Mouse (Mus musculus) embryonic stem cell, embryonic (primary cell): Measurements from ENCODE around the gene Adgrf1.

ENCODE experiments used
- CTCF ChIA-PET, 4 experiments: fragments of 300-600 bp in 2 of 4; fragments of 350-600 bp in 2 of 4; sonication (Branson Sonifier 250); formaldehyde crosslinking; loops; one replicate each; lab custom pipeline; 2022; ENCODE audit warnings: inconsistent platforms in 2 of 4; lab: Charles Lee
- POLR2A ChIA-PET, 4 experiments: fragments of 300-600 bp in 2 of 4; fragments of 350-600 bp in 2 of 4; sonication (Branson Sonifier 250); formaldehyde crosslinking; loops; one replicate each; lab custom pipeline; 2022; ENCODE audit warnings: antibody characterized with exemption in 4 of 4, inconsistent platforms in 1 of 4; lab: Charles Lee

The Adgrf1 gene

DNA sequence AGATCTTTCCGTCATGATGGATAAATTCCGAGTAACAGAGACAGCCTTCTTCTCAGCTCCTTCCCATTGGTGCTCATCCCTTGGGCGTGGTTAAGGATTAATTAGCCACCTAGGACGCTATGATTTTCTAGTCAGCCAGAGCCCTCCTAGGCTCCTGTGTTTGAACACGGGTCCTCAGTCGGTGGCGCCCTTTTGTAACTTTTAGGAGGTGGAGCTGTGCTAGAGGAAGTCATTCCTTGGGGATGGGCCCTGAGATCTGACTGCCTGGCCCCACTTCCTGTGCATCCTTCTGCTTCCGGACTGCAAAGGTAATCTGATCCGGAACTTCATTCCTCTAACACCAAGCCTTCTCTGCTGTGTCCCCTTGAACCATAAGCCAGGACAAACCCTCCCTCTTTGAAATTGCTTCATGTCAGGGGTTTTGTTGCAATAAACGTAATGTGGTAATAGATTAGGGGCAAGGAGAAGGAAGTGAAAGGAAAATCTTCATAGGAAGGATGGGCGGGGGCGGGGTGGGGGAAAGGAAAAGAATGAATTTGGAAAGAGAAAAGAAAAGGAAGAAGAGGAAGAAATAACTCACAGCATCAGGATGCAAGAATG, 13.5 kb upstream of the Adgrf1 start:
- CTCF ChIA-PET: interaction anchor here in 2 of 4 experiments (0.5 to 1.3 kb wide), 3 partner anchors 10 to 245 kb away, joined by 3 read pairs; no protein-coding TSS in a partner anchor
- POLR2A ChIA-PET: interaction anchor here in 1 of 4 experiments (1.2 kb wide), 1 partner anchor 217 kb away, joined by 3 read pairs; no protein-coding TSS in a partner anchor

DNA sequence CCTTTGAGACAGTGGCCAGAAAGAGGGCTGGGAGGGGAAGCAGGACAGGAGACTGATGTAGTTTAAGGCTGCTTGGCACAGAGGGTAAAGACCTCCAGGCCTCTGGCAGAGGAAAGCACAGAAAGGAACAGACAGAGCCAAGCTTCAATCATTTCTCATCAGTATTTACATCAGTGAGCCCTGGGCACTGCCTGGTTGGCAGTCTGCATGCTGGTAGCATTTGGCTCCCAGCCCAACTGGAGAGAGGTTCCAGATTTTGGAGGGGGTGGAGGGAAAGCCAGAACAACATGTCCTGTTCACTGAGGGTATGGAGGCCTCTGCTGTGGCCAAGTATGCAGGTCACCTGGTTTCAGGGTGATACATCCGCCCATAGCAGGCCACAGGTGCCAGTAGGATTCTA, 12.4 kb upstream of the Adgrf1 start:
- ChIA-PET CTCF (interaction anchor here (0.5 to 1.2 kb wide), 5 partner anchors 9 to 203 kb away, joined by 3 to 4 read pairs (median 3); no protein-coding TSS in a partner anchor), POLR2A (no interaction called here)

DNA sequence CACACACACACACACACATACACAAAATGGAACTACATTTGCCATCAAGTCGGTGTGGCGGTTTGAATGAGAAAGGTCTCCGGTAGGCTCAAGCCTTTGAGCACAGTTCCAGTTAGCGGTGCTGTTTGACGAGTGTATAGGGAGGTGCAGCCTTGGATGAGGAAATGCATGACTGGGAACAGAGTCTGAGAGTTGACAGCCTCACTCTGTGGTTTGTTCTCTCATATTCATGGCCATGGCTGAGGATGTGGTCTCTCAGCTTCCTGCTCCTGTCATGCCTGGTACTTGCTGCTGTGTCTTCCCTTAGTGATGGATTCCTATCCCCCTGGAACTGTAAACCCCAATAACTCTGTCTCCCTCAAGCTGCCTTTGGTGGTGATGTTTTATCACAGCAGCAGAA, 8.2 kb upstream of the Adgrf1 start:
- POLR2A ChIA-PET: no interaction called here
- CTCF ChIA-PET: interaction anchor here in 1 of 4 experiments (0.6 kb wide), 1 partner anchor 320 kb away, joined by 3 read pairs; no protein-coding TSS in a partner anchor

DNA sequence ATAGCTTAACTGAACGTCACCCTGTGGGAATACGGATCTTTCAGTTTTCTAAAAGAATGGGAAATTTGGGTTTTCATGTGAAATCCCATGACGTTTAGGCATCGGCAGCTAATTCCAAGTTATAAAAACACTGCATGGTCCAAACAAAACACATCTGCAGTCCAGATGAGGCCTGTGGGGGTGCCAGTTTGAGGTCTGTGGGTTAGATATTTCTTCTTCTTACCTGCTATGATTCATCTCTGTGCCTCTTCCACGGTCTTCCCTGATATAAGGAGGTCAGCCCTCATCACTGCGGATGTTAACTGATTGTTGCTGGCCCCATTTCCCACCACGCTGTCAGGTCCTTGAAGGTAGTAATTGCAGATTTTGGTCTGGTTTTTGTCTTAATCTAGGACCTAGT, 5.4 kb upstream of the Adgrf1 start:
- ChIA-PET POLR2A (no interaction called here), CTCF (interaction anchor here in 3 of 4 experiments (0.7 to 2.4 kb wide), 3 partner anchors 196 to 277 kb away, joined by 4 to 17 read pairs (median 7); no protein-coding TSS in a partner anchor)

DNA sequence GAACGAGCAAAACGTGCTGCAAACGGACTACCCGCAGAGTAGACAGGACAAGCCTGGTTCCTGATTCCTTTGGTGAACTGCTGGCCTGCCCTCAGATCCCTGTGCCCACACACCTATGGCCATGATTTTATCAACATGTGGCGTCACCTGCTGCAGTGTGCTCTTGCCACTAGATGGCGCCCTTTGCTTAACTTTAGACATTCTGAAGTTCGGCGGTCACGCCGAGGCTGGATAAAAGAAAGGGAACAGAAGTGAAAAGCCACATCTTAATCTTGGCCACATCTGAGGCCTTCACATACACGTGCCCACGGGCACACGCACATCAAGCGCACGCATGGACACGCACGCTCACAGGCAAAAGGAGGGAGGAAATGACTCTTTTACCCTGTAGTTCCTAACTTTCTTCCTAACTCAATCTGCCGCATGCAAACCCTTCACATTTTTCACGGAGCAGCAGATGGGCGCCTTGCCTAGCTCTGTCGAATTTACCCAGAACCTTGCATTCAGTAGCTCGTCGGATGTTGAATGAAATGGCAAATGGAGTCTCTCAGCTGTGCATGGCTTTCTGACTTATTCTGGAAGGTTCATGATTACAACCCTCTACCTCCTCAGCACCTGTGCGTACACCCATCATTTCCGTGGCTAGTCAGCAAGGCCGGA, 4.8 kb upstream of the Adgrf1 start:
- ChIA-PET CTCF (interaction anchor here (0.6 to 3.4 kb wide), 13 partner anchors 20 to 278 kb away, joined by 3 to 21 read pairs (median 7); no protein-coding TSS in a partner anchor), POLR2A (no interaction called here)

DNA sequence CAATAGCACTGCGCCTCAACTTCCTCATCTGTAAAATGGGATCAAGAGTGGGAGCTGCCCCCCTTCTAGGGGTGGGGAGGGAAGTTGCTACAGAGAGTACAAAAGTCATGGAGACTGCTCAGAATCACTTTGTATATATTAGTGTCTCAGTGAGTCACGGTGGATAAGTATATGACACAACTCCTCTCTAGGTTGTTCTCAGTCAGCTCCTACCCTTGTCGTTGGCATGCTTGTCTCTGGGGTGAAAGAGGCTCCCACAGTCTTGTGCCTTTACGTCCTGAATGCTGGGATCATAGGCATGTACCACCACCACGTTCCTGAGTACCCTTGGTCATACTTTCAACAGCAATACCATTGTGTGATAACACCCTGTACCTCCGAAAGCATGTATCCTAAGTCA, 4.2 kb upstream of the Adgrf1 start:
- ChIA-PET POLR2A (no interaction called here), CTCF (interaction anchor here (0.5 to 3.4 kb wide), 21 partner anchors 9 to 368 kb away, joined by 3 to 28 read pairs (median 7); partner anchors contain the start of gene Tnfrsf21 (in 1 of the 4))

DNA sequence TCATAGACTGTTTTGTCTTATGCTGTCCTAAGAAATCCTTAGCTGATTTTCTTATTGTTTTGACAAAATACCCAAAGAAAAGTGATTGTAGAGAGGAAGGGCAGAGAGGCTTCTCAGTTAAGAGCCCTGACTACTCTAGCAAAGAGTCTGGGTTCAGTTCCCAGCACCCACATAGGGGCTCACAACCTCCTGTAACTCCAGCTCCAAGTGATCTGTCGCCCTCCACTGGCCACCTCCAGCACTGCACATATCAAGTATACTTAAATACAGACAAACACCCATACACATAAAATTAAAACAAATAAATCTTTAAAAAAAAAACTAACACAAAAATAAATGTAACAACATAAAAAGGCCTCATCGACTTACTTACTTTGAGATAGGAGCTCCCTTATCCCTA, 3.5 kb upstream of the Adgrf1 start:
- ChIA-PET CTCF (interaction anchor here (0.5 to 3.4 kb wide), 43 partner anchors 9 to 962 kb away, joined by 3 to 28 read pairs (median 4); partner anchors contain the start of gene Tnfrsf21 (in 2 of the 4)), POLR2A (interaction anchor here in 3 of 4 experiments (0.6 to 1.0 kb wide), 4 partner anchors 41 to 251 kb away, joined by 3 to 4 read pairs (median 3); partner anchors contain the start of gene Tnfrsf21 (in 1 of the 3))

DNA sequence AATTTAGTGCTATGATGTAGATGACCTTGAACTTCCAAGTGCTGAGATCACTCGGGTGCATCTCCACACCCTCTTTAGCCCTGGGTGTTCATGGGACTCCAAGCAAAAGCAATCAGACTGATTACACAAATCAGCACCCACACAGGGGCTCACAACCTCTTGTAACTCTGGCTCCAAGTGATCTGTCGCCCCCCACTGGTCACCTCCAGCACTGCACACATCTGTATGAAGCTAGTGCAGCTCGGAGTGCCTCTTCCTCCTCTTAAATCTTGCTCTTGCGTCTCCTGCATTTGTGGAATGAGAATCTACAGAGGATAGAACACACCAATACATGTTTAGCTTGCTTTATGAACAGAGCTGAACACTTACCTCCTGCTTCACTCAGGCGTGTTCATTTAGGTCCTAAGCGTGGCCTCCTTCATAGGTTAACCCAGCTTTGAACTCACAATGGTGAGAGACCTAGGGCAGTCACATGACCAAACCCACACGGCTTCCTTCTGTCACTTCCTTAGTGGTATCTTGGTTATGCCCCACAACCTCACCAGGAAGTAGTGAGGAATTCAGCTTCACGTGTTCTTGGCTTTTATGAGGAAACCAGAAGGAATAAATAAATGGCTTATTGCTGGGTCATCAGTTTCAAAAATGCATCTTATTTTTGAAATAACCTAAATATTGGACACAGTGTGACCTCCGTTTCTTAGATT, 2.9 kb upstream of the Adgrf1 start:
- CTCF ChIA-PET: interaction anchor here (0.5 to 3.4 kb wide), 52 partner anchors 10 to 1880 kb away, joined by 3 to 28 read pairs (median 4); partner anchors contain the start of gene Tnfrsf21 (in 2 of the 4)

DNA sequence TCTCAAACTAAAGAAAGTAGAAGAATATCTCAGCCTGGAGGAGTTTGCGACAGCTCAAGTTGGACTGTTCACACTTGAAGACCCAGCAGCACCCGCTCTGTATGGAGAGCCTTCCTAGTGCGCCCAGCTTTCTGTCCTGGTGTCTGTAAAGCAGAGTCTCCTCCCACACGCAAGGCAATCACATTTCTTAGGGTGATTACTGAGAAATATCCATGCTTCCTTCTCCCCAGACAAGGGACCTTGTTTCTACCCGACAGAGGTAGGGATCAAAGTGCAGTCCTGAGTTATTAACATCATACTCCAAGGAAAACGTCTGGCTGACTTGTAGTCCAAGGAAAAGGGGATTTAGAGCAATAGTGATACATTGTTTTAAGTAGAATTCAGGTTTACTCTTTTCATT, 6.1 kb downstream of the Adgrf1 start:
- ChIA-PET CTCF (no interaction called here), POLR2A (no interaction called here)

More for the DNA sequence above, 2.9 kb upstream of the Adgrf1 start:
- POLR2A ChIA-PET: interaction anchor here in 3 of 4 experiments (0.6 to 1.0 kb wide), 4 partner anchors 42 to 252 kb away, joined by 3 to 4 read pairs (median 3); partner anchors contain the start of gene Tnfrsf21 (in 1 of the 3)

DNA sequence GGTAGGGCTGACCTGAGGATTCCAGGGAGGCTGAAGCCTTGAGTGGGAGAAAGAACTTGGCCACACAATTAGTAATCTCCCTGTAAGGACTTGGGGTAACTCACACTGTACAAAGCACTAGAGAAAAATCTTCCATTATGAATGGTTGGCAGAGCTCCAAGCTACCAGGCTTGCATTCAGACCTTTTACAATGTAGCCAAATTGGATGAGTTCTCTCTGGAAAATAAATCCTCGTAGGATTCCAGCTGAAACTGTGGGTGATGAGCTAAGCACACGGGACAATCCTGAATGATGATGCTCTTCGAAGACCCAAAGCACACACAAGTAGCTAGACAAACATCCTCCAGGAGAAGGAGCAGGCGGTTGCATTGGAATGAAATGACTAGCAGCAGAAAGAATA, 7.1 kb downstream of the Adgrf1 start:
- CTCF ChIA-PET: interaction anchor here in 2 of 4 experiments (0.8 to 2.5 kb wide), 3 partner anchors 10 to 183 kb away, joined by 3 to 12 read pairs (median 3); no protein-coding TSS in a partner anchor
- POLR2A ChIA-PET: no interaction called here

DNA sequence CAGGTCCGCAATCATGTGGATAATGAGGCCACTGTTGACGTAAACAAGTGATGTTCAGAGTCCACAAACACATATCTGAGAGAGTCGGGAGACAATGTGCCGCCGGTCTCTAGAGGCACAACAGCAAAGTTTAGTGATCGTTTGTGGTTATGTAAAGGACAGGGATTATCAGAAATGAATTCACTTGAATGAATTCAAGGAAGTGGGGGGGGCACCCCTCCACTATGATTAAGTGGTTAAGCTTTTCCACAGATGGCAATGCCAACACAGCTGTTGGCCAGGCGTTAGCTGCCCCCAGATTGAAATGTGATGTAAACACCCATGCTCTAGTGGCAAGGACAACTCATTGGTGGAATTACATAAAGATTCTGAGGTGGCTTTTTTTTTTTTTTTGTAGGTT, 9.5 kb downstream of the Adgrf1 start:
- POLR2A ChIA-PET: no interaction called here
- CTCF ChIA-PET: interaction anchor here in 1 of 4 experiments (0.5 to 0.7 kb wide), 3 partner anchors 70 to 861 kb away, joined by 3 read pairs; no protein-coding TSS in a partner anchor

DNA sequence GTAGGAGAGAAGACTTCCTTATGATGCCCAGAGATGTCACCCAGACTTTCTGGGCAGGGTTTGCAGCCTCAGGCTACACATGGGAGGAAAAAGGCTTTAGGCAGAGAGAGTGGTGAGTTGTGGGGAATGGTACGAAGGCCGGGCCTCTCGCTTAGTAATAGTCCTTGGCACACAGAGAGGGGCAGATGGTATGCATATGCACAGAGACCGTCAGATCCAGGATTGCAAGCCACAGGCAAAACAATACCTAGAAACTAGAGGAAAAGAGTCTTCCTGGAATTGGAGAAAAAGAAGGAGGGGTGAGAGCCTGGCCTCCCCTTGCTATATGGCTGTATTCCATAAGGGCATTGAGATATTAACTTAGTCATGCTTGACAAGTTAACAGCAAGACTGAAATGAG, 12.2 kb downstream of the Adgrf1 start:
- POLR2A ChIA-PET: no interaction called here
- CTCF ChIA-PET: no interaction called here

DNA sequence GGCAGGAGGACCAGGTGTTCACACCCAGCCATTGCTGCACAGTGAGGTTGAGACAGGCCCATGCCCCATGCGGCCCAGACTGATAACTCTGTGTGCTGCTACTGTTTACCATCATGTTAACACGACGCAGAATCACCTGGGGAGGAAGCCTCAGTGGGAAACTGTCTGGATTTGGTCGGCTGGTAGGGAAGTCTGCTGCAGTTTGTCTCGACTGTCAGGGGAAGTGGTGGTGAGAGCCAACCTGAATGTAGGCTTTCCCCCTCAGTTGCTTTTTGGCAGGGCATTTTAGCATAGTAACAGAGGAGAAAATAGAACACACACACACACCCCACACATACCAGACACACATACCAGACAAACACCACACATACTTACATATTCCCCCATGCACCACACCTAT, 12.7 kb downstream of the Adgrf1 start:
- POLR2A ChIA-PET: no interaction called here
- CTCF ChIA-PET: no interaction called here

DNA sequence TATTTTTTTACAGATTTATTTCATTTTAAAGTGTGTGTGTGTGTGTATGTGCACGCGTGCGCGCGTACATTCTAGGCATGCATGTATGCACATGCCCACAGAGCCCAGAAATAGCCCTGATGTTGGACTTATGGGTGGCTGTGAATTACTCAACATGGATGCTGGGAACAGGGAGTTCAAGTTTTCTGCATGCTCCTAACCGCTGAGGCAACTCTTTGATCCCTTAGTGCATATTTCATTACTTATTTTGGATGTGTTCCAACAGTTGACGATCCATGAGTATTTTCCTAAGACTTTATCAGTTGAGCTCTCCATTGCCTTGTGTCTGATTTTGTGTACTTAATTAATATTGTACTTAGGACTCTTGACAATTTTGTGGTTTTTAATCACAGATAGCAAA, 29.4 kb downstream of the Adgrf1 start:
- CTCF ChIA-PET: no interaction called here
- POLR2A ChIA-PET: no interaction called here

DNA sequence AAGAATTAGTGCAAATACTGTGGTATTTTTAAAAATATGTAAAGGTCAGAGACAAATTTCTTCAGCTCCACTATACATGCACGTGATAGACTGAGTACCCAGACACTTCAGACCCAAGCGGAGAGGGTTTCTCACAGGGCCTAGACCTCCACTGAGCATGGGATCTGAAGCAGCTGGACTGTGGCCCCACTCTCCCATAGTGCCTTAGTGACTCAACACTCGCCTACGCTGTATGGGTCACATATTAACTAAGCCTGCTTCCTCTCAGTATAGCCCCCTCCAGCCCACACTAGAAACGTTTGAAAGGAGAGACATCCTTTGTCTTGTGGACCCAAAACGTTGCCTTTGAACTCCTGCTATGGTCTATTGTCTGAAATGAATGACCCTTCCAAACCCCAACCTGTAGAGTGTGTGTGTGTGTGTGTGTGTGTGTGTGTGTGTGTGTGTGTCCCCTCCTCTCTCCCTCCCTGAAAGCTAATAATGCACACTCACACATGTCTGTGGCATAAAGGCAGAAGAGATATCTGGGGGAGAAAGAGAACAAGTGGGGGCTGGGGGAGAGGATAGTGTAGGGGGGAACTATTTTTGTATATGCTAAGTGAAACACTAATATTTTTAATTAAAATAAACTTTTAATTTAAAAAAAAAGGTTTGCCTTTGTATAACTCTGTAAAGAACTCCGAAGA, 56.0 kb downstream of the Adgrf1 start:
- CTCF ChIA-PET: interaction anchor here (0.6 to 4.1 kb wide), 25 partner anchors 9 to 544 kb away, joined by 3 to 71 read pairs (median 7); partner anchors contain the start of gene Tnfrsf21 (in 1 of the 4)
- POLR2A ChIA-PET: interaction anchor here (0.6 to 1.6 kb wide), 10 partner anchors 12 to 481 kb away, joined by 3 to 8 read pairs (median 3); partner anchors contain the start of gene Tnfrsf21 (in 1 of the 4)

DNA sequence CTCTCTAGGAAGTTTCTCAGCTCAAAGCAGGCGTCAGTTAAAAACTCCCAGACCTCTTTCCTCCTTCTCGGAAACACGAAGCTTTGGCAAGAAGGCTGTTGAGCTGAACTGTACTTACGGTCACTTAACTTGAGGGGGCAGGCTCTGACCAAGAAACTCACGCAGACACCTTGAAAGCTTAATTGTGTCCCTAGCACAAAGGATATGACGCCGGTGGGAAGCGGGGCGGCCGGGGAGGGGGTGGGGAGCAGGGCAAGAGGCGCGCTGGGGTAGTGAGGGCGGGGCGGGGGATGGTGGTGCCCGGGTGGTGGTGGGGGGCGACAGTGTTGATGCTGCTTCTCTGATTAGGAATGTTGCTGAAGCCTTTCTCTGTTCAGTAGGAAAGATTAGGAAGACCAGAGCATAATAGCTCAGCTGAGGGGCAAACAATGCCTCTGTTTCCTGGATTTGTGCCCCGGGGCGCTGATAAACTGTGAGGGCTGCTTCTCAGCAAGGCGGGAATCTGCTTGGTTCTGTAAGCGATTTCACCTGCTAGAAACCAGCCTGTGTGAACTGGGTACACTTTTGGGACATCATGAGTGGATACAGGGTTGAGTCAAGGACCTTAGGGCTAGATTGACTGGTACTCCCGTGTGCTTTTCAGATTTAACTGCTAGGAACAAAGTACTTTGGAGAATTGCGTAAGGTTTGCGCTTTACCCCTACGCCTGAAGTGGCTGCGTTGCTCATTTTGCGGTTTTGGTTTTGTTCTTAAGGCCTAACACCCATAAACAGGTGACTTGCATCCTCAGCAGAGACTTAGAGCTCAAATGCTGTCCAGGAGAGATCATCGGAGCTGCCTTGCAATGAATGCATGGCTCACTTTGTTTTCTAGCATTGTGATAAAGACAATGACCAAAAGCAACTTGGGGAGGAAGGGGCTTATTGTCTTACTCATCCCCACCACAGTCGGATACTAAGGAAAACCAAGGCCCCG, 56.9 kb downstream of the Adgrf1 start:
- CTCF ChIA-PET: interaction anchor here (0.5 to 4.1 kb wide), 26 partner anchors 8 to 543 kb away, joined by 3 to 71 read pairs (median 4); partner anchors contain the start of gene Tnfrsf21 (in 1 of the 4)
- POLR2A ChIA-PET: interaction anchor here (0.6 to 1.3 kb wide), 12 partner anchors 11 to 711 kb away, joined by 3 to 8 read pairs (median 3); no protein-coding TSS in a partner anchor

DNA sequence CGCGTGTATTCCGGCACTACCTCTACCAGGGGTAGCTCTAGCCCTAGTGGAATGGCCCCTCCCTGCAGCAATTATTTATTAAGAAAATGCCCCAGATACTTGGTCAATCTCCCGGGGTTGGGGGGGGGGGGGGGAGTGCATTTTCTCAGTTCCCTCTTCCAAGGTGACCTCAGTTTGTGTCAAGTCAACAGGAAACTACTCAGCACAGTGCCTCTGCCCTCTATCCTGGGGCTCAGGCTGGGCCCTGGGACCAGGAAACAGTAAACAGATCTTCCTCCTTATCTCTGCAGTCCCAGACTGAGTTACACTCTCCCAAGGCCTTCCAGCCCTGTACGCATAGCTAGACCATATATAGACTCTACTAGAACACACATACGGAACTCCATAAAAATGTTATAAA, 57.7 kb downstream of the Adgrf1 start:
- ChIA-PET CTCF (interaction anchor here in 3 of 4 experiments (0.7 to 4.1 kb wide), 7 partner anchors 61 to 340 kb away, joined by 3 to 71 read pairs (median 13); no protein-coding TSS in a partner anchor), POLR2A (interaction anchor here in 2 of 4 experiments (0.6 kb wide), 2 partner anchors 183 to 712 kb away, joined by 3 to 5 read pairs; no protein-coding TSS in a partner anchor)
